Mouse (Mus musculus): ENCODE data around the gene Notch1.

DNA sequence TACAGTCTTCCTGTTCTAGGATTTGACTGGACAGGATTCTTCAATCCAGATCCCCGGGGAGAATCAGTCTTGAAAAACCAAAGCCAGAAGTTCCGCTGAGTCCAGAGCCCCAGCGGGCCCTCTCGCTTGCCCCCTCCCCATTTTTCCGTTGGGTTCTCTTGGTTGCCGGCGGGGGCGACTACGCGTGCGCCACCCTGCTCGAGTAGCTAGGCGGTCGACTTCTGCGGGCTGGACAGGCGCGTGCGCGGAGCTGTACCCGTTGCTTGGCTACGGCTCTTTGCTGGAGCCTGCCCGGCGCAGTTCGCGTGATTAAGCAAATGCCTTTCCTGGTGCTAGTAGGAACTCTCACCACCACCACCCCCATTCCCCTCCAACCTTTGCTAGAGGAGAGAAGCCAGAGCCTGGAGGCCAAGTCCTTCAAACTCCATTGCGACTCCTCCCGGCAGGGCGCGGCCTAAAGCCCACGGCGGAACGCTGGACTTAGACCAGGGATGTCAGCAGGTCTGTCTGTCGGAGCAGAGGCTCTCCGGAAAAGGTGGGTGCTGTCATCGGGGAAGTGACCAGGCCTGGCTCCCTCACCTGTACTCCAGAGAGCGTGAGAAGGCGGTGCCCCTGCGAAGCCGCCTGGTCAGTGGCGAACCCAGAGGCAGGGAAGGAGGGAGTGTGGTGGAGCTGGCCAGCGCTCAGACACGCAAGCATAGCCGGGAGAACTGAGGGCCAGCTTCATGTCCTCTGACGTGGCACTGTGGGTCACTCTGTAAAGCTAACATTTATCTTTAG is 70.6 kb downstream of the Notch1 start:
- no peak for TF ChIP-seq CTCF (IDR thresholded peaks at IDR 0.05; ENCODE audit: extremely low read depth, insufficient read depth, low read length)
- peak; percentile 71; the same call in 1 of the 2 replicates for TF ChIP-seq POLR2A (IDR thresholded peaks at IDR 0.05; ENCODE audit: extremely low read depth, insufficient read depth, low read length)

All from cortical plate, adult 2 months (tissue).